Mouse (Mus musculus) cerebellum, postnatal 10 days (tissue): Measurements from ENCODE around the gene Lin52.

Source experiments
- DNase-seq, 2 experiments: peaks; one replicate each; pipeline ENCODE4 v3.0.0; 2021; ENCODE audit warnings: mixed read lengths in 2 of 2

The Lin52 gene

GRCm38 (mm10) chr12:84541391-84541958 is 90.3 kb downstream of the Lin52 start:
- no peak for DNase-seq

- peak; percentile 86 for DNase-seq
Observed at GRCm38 (mm10) chr12:84546028-84546427, 94.8 kb downstream of the Lin52 start.

- peak; percentile 37 to 67 for DNase-seq
Observed at GRCm38 (mm10) chr12:84546577-84547085, 95.4 kb downstream of the Lin52 start.

- no peak for DNase-seq
Observed at GRCm38 (mm10) chr12:84548251-84548650, 97.0 kb downstream of the Lin52 start.

GRCm38 (mm10) chr12:84555218-84555617 is 104.0 kb downstream of the Lin52 start:
- no peak for DNase-seq

GRCm38 (mm10) chr12:84562558-84562957 is 111.3 kb downstream of the Lin52 start:
- no peak for DNase-seq

GRCm38 (mm10) chr12:84567576-84567975 is 116.4 kb downstream of the Lin52 start:
- no peak for DNase-seq

GRCm38 (mm10) chr12:84569336-84569970 is 118.2 kb downstream of the Lin52 start, which contains the start of gene Vsx2:
Gene Vsx2 (plus strand): TSS chr12:84569762.
- peak; percentile 21 to 35 for DNase-seq

GRCm38 (mm10) chr12:84569976-84570693 is 118.9 kb downstream of the Lin52 start:
- DNase-seq = peak; percentile 25 to 42

- DNase-seq = peak; percentile 30 to 54
Observed at GRCm38 (mm10) chr12:84570694-84571415, 119.6 kb downstream of the Lin52 start.

GRCm38 (mm10) chr12:84571466-84572340 is 120.5 kb downstream of the Lin52 start:
- peak; percentile 29 to 45 for DNase-seq

GRCm38 (mm10) chr12:84572341-84572720 is 121.1 kb downstream of the Lin52 start:
- DNase-seq = no peak

GRCm38 (mm10) chr12:84573094-84573493 is 121.9 kb downstream of the Lin52 start:
- DNase-seq = no peak

- no peak for DNase-seq
Observed at GRCm38 (mm10) chr12:84577768-84578439, 126.7 kb downstream of the Lin52 start.

- no peak for DNase-seq
Observed at GRCm38 (mm10) chr12:84578440-84578770, 127.2 kb downstream of the Lin52 start.

- no peak for DNase-seq
Observed at GRCm38 (mm10) chr12:84581285-84581684, 130.1 kb downstream of the Lin52 start.

- DNase-seq = peak; percentile 99 to 100
Observed at GRCm38 (mm10) chr12:84589825-84590761, 138.9 kb downstream of the Lin52 start.
